Mouse (Mus musculus) hindbrain, embryonic 13.5 days (tissue): Measurements from ENCODE around the gene Krtap4-8. TPM values are rescaled to one million over a fixed set of nuclear protein-coding genes. Genes with fewer than 3 reads are reported as not detected.
"Not testable (repeated sequence)": the region's sequence is repeated elsewhere in the genome, so short reads cannot be mapped to it uniquely, and the experiment has no call there.

ENCODE experiments used
- ATAC-seq: fragments of 200-750 bp; cut with Nextera tagmentation; 2 replicates; pipeline ENCODE4 v1.8.0; 2017; ENCODE audit warnings: moderate TSS enrichment; ENCODE audit not compliant: low FRiP score
- H3K27ac ChIP-seq: fragments of 300-500 bp; sonication (generic); 2 replicates; pipeline ENCODE4 v1.5.1; 2015; ENCODE audit warnings: inconsistent platforms, mild to moderate bottlenecking, moderate library complexity
- H3K27me3 ChIP-seq: fragments of 300-500 bp; sonication (generic); 2 replicates; pipeline ENCODE4 v1.6.1; 2015; ENCODE audit warnings: mild to moderate bottlenecking, inconsistent platforms
- H3K36me3 ChIP-seq: fragments of 300-500 bp; sonication (generic); 2 replicates; pipeline ENCODE4 v1.6.1; 2015; ENCODE audit warnings: mild to moderate bottlenecking, inconsistent platforms
- H3K4me1 ChIP-seq: fragments of 300-500 bp; sonication (generic); replicated peaks from 2 replicates; pipeline ENCODE4 v1.6.1; 2015; ENCODE audit warnings: inconsistent platforms
- H3K4me2 ChIP-seq: fragments of 300-500 bp; sonication (generic); 2 replicates; pipeline ENCODE4 v1.6.1; 2015; ENCODE audit warnings: inconsistent platforms, mild to moderate bottlenecking, moderate library complexity
- H3K4me3 ChIP-seq: fragments of 300-500 bp; sonication (generic); 2 replicates; pipeline ENCODE4 v1.5.1; 2015; ENCODE audit warnings: mild to moderate bottlenecking, inconsistent platforms
- H3K9ac ChIP-seq: fragments of 300-500 bp; sonication (generic); 2 replicates; pipeline ENCODE4 v1.6.1; 2015; ENCODE audit warnings: mild to moderate bottlenecking, inconsistent platforms
- H3K9me3 ChIP-seq: fragments of 300-500 bp; sonication (generic); 2 replicates; pipeline ENCODE4 v1.6.1; 2016; ENCODE audit warnings: inconsistent platforms
- WGBS: fragments of 180-500 bp; shearing (Covaris S2); methylation state at CpG from one replicate; pipeline ENCODE4 v1.1.7; 2015; 5-methylcytosine and 5-hydroxymethylcytosine counted together
- polyA plus RNA-seq: library from polyadenylated mRNA; unstranded; fragments of >200 nt; fragmentation: Nextera tagmentation; extraction: Ambion mirVana; gene quantifications from 2 replicates; pipeline ENCODE4 v1.2.1, GENCODE M21; 2015

Gene Krtap4-8
- polyA plus RNA-seq = not detected in 2 replicates

GRCm38 (mm10) chr11:99780604-99781003 lies at the start of gene Krtap4-8:
Gene Krtap4-8 (minus strand): TSS chr11:99780704.
- H3K27ac ChIP-seq = no peak within 1 kb of the TSS
- no peak within 1 kb of the TSS for H3K4me2 ChIP-seq
- WGBS = 93% methylated on average over 2 of the region's 2 CpGs
- no peak within 1 kb of the TSS for H3K4me3 ChIP-seq
- no peaks in the 10 kb centered on the region for H3K9me3 ChIP-seq
- no peaks in the 10 kb centered on the region; the same call in 1 of the 2 replicates for H3K4me1 ChIP-seq
- ATAC-seq = no peak
- H3K27me3 ChIP-seq = no peaks in the 10 kb centered on the region
- H3K9ac ChIP-seq = no peak within 1 kb of the TSS
- H3K36me3 ChIP-seq = no peaks in the 10 kb centered on the region

GRCm38 (mm10) chr11:99815566-99815965 lies 35.1 kb upstream of the Krtap4-8 start, which contains the start of gene Gm11564:
Gene Gm11564 (minus strand): TSS chr11:99815666.
- H3K36me3 ChIP-seq, ATAC-seq: not testable (repeated sequence)
- WGBS = 90% methylated on average over 2 of the region's 2 CpGs

GRCm38 (mm10) chr11:99809792-99810191 lies 29.3 kb upstream of the Krtap4-8 start, which contains the start of gene Krtap4-13:
Gene Krtap4-13 (minus strand): TSS chr11:99809892.
- H3K9me3 ChIP-seq, H3K4me3 ChIP-seq, H3K27ac ChIP-seq, H3K9ac ChIP-seq, H3K27me3 ChIP-seq, H3K4me1 ChIP-seq, H3K36me3 ChIP-seq, ATAC-seq, H3K4me2 ChIP-seq: not testable (repeated sequence)

More at GRCm38 (mm10) chr11:99815566-99815965, 35.1 kb upstream of the Krtap4-8 start, which contains the start of gene Gm11564:
- not testable (repeated sequence) for H3K4me3 ChIP-seq, H3K27me3 ChIP-seq, H3K4me2 ChIP-seq, H3K4me1 ChIP-seq, H3K9me3 ChIP-seq, H3K27ac ChIP-seq, H3K9ac ChIP-seq

- not testable (repeated sequence) for ATAC-seq, H3K4me2 ChIP-seq, H3K9ac ChIP-seq, H3K36me3 ChIP-seq, H3K4me3 ChIP-seq, H3K4me1 ChIP-seq, H3K9me3 ChIP-seq, H3K27ac ChIP-seq, H3K27me3 ChIP-seq
- no CpG with 5 or more reads among the region's 1 CpGs for WGBS
These were observed 23.8 kb upstream of the Krtap4-8 start, which contains the start of gene Gm11554 for GRCm38 (mm10) chr11:99804346-99804745. Gene Gm11554 (minus strand): TSS chr11:99804446.

GRCm38 (mm10) chr11:99798832-99799231 lies 18.3 kb upstream of the Krtap4-8 start, which contains the start of gene Gm11569:
Gene Gm11569 (minus strand): TSS chr11:99798932.
- not testable (repeated sequence) for H3K27me3 ChIP-seq, H3K27ac ChIP-seq, H3K36me3 ChIP-seq, H3K9me3 ChIP-seq, H3K4me1 ChIP-seq, ATAC-seq, H3K4me2 ChIP-seq, H3K4me3 ChIP-seq, H3K9ac ChIP-seq
- WGBS = no CpG with 5 or more reads among the region's 1 CpGs

GRCm38 (mm10) chr11:99793367-99793766 lies 12.9 kb upstream of the Krtap4-8 start, which contains the start of gene Gm11596:
Gene Gm11596 (minus strand): TSS chr11:99793467.
- no peaks in the 10 kb centered on the region for H3K4me1 ChIP-seq
- ATAC-seq = no peak
- no peaks in the 10 kb centered on the region for H3K9me3 ChIP-seq
- H3K4me3 ChIP-seq = no peak within 1 kb of the TSS
- H3K4me2 ChIP-seq = no peak within 1 kb of the TSS
- H3K9ac ChIP-seq = no peak within 1 kb of the TSS
- no peaks in the 10 kb centered on the region for H3K36me3 ChIP-seq
- WGBS = 90% methylated on average over 2 of the region's 2 CpGs
- H3K27me3 ChIP-seq = no peaks in the 10 kb centered on the region
- no peak within 1 kb of the TSS for H3K27ac ChIP-seq

- H3K36me3 ChIP-seq, ATAC-seq, H3K4me3 ChIP-seq, H3K9me3 ChIP-seq, H3K4me2 ChIP-seq, H3K27me3 ChIP-seq, H3K27ac ChIP-seq, H3K4me1 ChIP-seq, H3K9ac ChIP-seq: not testable (repeated sequence)
These were observed 4.4 kb upstream of the Krtap4-8 start, which contains the start of gene Krtap4-9 for GRCm38 (mm10) chr11:99784900-99785299. Gene Krtap4-9 (plus strand): TSS chr11:99785200.

- H3K27ac ChIP-seq = no peak overlapping the region
- no peak for ATAC-seq
- 33% methylated on average over 7 of the region's 7 CpGs for WGBS
- H3K27me3 ChIP-seq = no peaks in the 10 kb centered on the region
- H3K9me3 ChIP-seq = no peaks in the 10 kb centered on the region
- H3K36me3 ChIP-seq = no peaks in the 10 kb centered on the region
- H3K9ac ChIP-seq = no peak overlapping the region
- H3K4me2 ChIP-seq = no peak overlapping the region
- H3K4me1 ChIP-seq = no peaks in the 10 kb centered on the region; the same call in 1 of the 2 replicates
- no peak overlapping the region for H3K4me3 ChIP-seq
These were observed 2.1 kb downstream of the Krtap4-8 start for GRCm38 (mm10) chr11:99778401-99778800.

GRCm38 (mm10) chr11:99772813-99773212 lies 7.7 kb downstream of the Krtap4-8 start, which contains the start of gene Gm11595:
Gene Gm11595 (minus strand): TSS chr11:99772913.
- not testable (repeated sequence) for H3K4me2 ChIP-seq, H3K27me3 ChIP-seq, H3K9ac ChIP-seq, H3K36me3 ChIP-seq, H3K4me3 ChIP-seq, H3K9me3 ChIP-seq, ATAC-seq, H3K4me1 ChIP-seq, H3K27ac ChIP-seq

- WGBS = 74% methylated on average over 2 of the region's 2 CpGs
- no peak overlapping the region for H3K4me2 ChIP-seq
- no peak for ATAC-seq
These were observed 12.1 kb downstream of the Krtap4-8 start for GRCm38 (mm10) chr11:99768410-99768809.

GRCm38 (mm10) chr11:99758877-99759276 lies 21.6 kb downstream of the Krtap4-8 start:
- H3K9me3 ChIP-seq = no peaks in the 10 kb centered on the region
- WGBS = 100% methylated on average over 1 of the region's 1 CpGs
- H3K27ac ChIP-seq = no peak overlapping the region
- no peaks in the 10 kb centered on the region for H3K4me1 ChIP-seq
- H3K4me3 ChIP-seq = no peak overlapping the region
- H3K36me3 ChIP-seq = no peaks in the 10 kb centered on the region
- no peak for ATAC-seq
- no peaks in the 10 kb centered on the region for H3K27me3 ChIP-seq
- no peak overlapping the region for H3K4me2 ChIP-seq
- H3K9ac ChIP-seq = no peak overlapping the region

More at GRCm38 (mm10) chr11:99768410-99768809, 12.1 kb downstream of the Krtap4-8 start:
- Histone ChIP-seq H3K4me1 (no peaks in the 10 kb centered on the region), H3K4me3 (no peak overlapping the region), H3K27ac (no peak overlapping the region), H3K27me3 (no peaks in the 10 kb centered on the region), H3K36me3 (no peaks in the 10 kb centered on the region), H3K9ac (no peak overlapping the region), H3K9me3 (no peaks in the 10 kb centered on the region)

- Histone ChIP-seq H3K4me3 (no peak overlapping the region), H3K9me3 (no peaks in the 10 kb centered on the region), H3K36me3 (no peaks in the 10 kb centered on the region), H3K27me3 (no peaks in the 10 kb centered on the region), H3K27ac (no peak overlapping the region), H3K9ac (no peak overlapping the region), H3K4me1 (no peaks in the 10 kb centered on the region), H3K4me2 (no peak overlapping the region)
- WGBS = 95% methylated on average over 3 of the region's 3 CpGs
- no peak for ATAC-seq
These were observed 36.5 kb downstream of the Krtap4-8 start for GRCm38 (mm10) chr11:99743985-99744384.

- no peaks in the 10 kb centered on the region for H3K36me3 ChIP-seq
- ATAC-seq = no peak
- no peaks in the 10 kb centered on the region for H3K9me3 ChIP-seq
- H3K9ac ChIP-seq = no peak within 1 kb of the TSS
- no peaks in the 10 kb centered on the region for H3K4me1 ChIP-seq
- no peak within 1 kb of the TSS for H3K27ac ChIP-seq
- no peak within 1 kb of the TSS for H3K4me3 ChIP-seq
- no peaks in the 10 kb centered on the region for H3K27me3 ChIP-seq
- 63% methylated on average over 2 of the region's 2 CpGs for WGBS
- no peak within 1 kb of the TSS for H3K4me2 ChIP-seq
These were observed 46.3 kb downstream of the Krtap4-8 start, which contains the start of gene Gm14180 for GRCm38 (mm10) chr11:99734190-99734589. Gene Gm14180 (minus strand): TSS chr11:99734290.
